Mouse (Mus musculus): ENCODE data around the gene AI481877.

- TF ChIP-seq POLR2A (IDR thresholded peaks at IDR 0.05; ENCODE audit: control insufficient read depth, low read depth, low read length) (no peak), CTCF (IDR thresholded peaks at IDR 0.05; ENCODE audit: control insufficient read depth, insufficient read depth, insufficient replicate concordance, low read depth, low read length) (peak; percentile 18; the same call in 1 of the 2 replicates)
Observed at GRCm38 (mm10) chr4:59000614-59001013, 138.2 kb downstream of the AI481877 start.

Measured in testis, adult 2 months (tissue).